Mouse (Mus musculus) liver, embryonic 14.5 days (tissue): Measurements from ENCODE around the gene Mdga2. TPM values are rescaled to one million over a fixed set of nuclear protein-coding genes. Genes with fewer than 3 reads are reported as not detected.

Source experiments
- ATAC-seq: fragments of 200-750 bp; cut with Nextera tagmentation; 2 replicates; pipeline ENCODE4 v1.8.0; 2017; ENCODE audit warnings: moderate number of reproducible peaks, mild to moderate bottlenecking, moderate library complexity; ENCODE audit not compliant: insufficient read depth
- DNase-seq, 3 experiments: peaks; one replicate each; pipeline ENCODE4 v3.0.0-alpha.2; 2012 to 2013; ENCODE audit warnings: low read depth in 3 of 3, low spot score in 3 of 3
- H3K27ac ChIP-seq: fragments of 300-500 bp; sonication (generic); 2 replicates; pipeline ENCODE4 v1.5.1; 2014; ENCODE audit warnings: moderate library complexity, mild to moderate bottlenecking, control low read depth, inconsistent platforms
- H3K27me3 ChIP-seq: fragments of 300-500 bp; sonication (generic); 2 replicates; pipeline ENCODE4 v1.6.1; 2014; ENCODE audit warnings: mild to moderate bottlenecking, low read length, moderate library complexity; ENCODE audit not compliant: control insufficient read depth, insufficient read depth
- H3K36me3 ChIP-seq: fragments of 300-500 bp; sonication (generic); replicated peaks from 2 replicates; pipeline ENCODE4 v1.6.1; 2014; ENCODE audit warnings: low read depth; ENCODE audit not compliant: control insufficient read depth, insufficient read depth
- H3K4me1 ChIP-seq, 2 experiments: fragments of 200-500 bp in 1 of 2; fragments of 300-500 bp in 1 of 2; sonication (generic) in 1 of 2; replicated peaks; 2 replicates each; pipeline ENCODE4 v1.6.1; 2012 to 2014; ENCODE audit warnings: antibody characterized with exemption in 1 of 2, inconsistent platforms in 1 of 2, low read length in 1 of 2; ENCODE audit not compliant: control insufficient read depth in 2 of 2, insufficient read depth in 2 of 2
- H3K4me2 ChIP-seq: fragments of 300-500 bp; sonication (generic); 2 replicates; pipeline ENCODE4 v1.6.1; 2014; ENCODE audit warnings: low read depth, mild to moderate bottlenecking, control low read depth, moderate library complexity
- H3K4me3 ChIP-seq, 2 experiments: fragments of 200-500 bp in 1 of 2; fragments of 300-500 bp in 1 of 2; sonication (generic) in 1 of 2; 2 replicates each; pipeline ENCODE4 v1.5.1; 2012 to 2014; ENCODE audit warnings: low read depth in 2 of 2, low read length in 2 of 2, mild to moderate bottlenecking in 2 of 2, control low read depth in 1 of 2, inconsistent platforms in 1 of 2, moderate library complexity in 1 of 2; ENCODE audit not compliant: insufficient read depth in 1 of 2
- H3K9ac ChIP-seq: fragments of 300-500 bp; sonication (generic); replicated peaks from 2 replicates; pipeline ENCODE4 v1.6.1; 2014; ENCODE audit warnings: mild to moderate bottlenecking, control low read depth, moderate library complexity
- H3K9me3 ChIP-seq: fragments of 300-500 bp; sonication (generic); 2 replicates; pipeline ENCODE4 v1.6.1; 2016; ENCODE audit warnings: low read length, mixed read lengths; ENCODE audit not compliant: control insufficient read depth
- CTCF ChIP-seq: IDR thresholded peaks from 2 replicates; pipeline ENCODE4 v1.5.1; 2016; ENCODE audit warnings: antibody characterized with exemption, low read depth, control low read depth
- EP300 ChIP-seq: IDR thresholded peaks from 2 replicates; pipeline ENCODE4 v1.6.1; 2016; ENCODE audit warnings: antibody characterized with exemption, low read depth
- WGBS: fragments of 180-500 bp; shearing (Covaris S2); extraction: QIAGEN DNeasy Blood & Tissue Kit; methylation state at CpG from one replicate; pipeline ENCODE4 v1.1.7; 2014; ENCODE audit not compliant: insufficient replicate concordance; 5-methylcytosine and 5-hydroxymethylcytosine counted together
- polyA plus RNA-seq, 2 experiments: library from polyadenylated mRNA; depleted of rRNA in 1 of 2; stranded (reverse) in 1 of 2; unstranded in 1 of 2; fragments of >200 nt; fragmentation: Nextera tagmentation in 1 of 2; extraction: Ambion mirVana in 1 of 2; gene quantifications; 2 replicates each; pipeline versions ENCODE4 v1.2.1 to v1.2.3; 2012 to 2014

Mdga2 gene
- polyA plus RNA-seq, 2 experiments = 0.02 TPM; not detected in 1

DNA sequence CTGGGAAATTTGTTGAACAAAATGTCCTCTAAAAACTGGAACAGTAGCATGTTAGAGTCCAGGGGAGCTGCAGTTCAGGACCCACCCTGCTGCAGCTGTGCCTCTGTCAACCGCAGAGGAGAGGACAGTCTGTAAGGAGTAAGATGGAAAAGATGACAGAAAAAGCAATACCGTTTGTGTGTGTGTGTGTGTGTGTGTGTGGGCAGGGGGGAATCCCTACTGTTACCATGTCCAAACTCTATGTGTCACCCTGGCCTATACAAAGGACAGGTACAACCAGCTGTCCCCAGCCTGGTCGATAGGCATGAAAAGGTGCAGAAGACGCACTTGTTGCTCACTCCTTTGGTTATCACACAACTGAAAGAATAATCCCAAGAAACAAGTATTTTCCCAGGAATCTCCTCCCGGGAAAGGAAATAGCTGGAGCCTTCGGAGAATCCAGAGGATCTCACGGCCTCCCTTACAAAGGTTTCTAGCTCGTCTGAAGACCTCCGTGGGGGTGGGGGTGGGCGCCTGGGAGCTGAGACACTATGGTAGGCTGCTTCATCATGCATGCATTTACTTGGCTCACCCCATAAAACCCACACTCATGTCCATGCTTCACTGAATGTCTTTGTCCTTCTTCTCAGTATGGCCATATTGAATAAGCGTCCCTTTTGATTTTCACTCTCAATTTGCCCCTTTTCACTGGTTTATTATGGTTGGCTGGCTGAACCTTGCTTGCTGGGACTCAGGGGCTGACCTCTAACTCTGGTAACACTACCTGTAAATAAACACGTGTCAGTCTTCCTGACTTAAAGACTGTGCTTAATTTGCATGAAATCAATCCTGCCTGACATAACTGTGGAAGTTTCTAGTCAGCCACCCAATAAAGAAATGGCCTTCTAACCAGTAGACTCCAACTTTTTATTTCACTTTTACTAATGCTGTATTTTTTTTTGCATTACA lies 573.5 kb downstream of the Mdga2 start:
- Histone ChIP-seq H3K27ac (no peak overlapping the region), H3K4me1 (no peaks in the 10 kb centered on the region), H3K36me3 (no peaks in the 10 kb centered on the region), H3K4me3 (no peak overlapping the region), H3K9me3 (no peaks in the 10 kb centered on the region), H3K9ac (no peak overlapping the region), H3K4me2 (no peak overlapping the region), H3K27me3 (no peaks in the 10 kb centered on the region)
- DNase-seq (no peak), ATAC-seq (no peak)
- 68% methylated on average over 12 of the region's 12 CpGs for WGBS
- TF ChIP-seq EP300 = no peak
- no peak for TF ChIP-seq CTCF

- Histone ChIP-seq H3K4me2 (no peak overlapping the region), H3K9me3 (no peaks in the 10 kb centered on the region), H3K27me3 (no peaks in the 10 kb centered on the region), H3K36me3 (no peaks in the 10 kb centered on the region), H3K9ac (no peak overlapping the region), H3K4me3 (no peak overlapping the region), H3K27ac (no peak overlapping the region), H3K4me1 (no peaks in the 10 kb centered on the region)
- 41% methylated on average over 1 of the region's 1 CpGs for WGBS
- ATAC-seq = no peak
- TF ChIP-seq EP300 (no peak), CTCF (no peak)
- no peak for DNase-seq
Observed at GRCm38 (mm10) chr12:66640408-66640807, 581.9 kb downstream of the Mdga2 start.

DNA sequence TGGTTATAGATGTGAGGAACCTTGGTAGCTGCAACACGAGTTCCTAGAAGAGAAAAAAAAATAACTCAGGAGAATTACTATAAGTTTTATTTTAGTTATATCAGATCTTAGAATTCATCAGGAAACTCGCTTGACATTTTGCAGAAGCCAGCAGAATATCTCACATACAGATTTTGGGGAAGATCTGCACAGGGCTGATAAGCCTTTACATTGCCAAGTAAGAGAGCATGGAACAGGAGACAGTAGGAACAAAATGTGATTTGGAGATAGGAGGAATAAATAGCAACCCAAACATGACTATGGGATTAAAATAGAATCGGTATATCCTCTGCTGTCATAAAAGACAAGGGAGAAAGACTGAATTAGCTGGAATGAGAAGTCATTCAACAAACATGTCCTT lies 602.4 kb downstream of the Mdga2 start:
- no peak for ATAC-seq

DNA sequence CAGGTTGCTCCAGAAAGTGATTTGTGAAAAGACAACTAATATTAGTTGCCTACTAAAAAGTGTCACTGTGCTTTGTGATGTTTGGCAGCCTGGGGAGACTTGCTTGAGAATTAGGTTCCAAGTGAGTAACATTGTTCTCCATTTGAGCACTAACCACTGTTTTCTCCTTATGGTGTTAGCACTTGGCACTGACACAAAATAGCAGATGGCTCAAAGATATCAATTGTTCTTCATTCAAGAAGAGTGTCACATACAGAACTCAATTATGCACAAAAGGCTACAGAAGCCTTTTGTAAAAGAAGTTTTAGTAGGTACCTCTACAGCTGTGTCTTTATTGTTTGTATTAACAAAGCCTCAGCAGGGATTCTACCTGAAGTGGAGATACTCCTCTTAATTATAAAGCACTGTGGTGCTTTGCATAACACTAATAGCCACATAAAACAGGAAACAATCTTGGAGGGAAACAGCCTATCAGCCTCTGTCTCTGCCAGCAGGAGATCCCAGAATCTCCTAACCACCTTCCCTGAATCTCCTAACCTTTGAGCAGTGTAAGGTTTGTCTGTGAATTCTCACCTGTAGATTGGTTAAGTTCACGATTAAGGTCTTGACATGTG lies 630.6 kb downstream of the Mdga2 start:
- no peak for DNase-seq
- no peak for ATAC-seq
- no peaks in the 10 kb centered on the region for H3K27me3 ChIP-seq
- H3K4me3 ChIP-seq = no peak overlapping the region
- WGBS = 47% methylated on average over 1 of the region's 1 CpGs
- H3K4me1 ChIP-seq = no peaks in the 10 kb centered on the region
- H3K9me3 ChIP-seq = no peaks in the 10 kb centered on the region
- no peak overlapping the region for H3K27ac ChIP-seq
- H3K36me3 ChIP-seq = no peaks in the 10 kb centered on the region
- H3K4me2 ChIP-seq = no peak overlapping the region
- TF ChIP-seq EP300 (no peak), CTCF (no peak)
- no peak overlapping the region for H3K9ac ChIP-seq

More for the DNA sequence above, 602.4 kb downstream of the Mdga2 start:
- H3K4me1 ChIP-seq = no peaks in the 10 kb centered on the region
- no peak overlapping the region for H3K4me3 ChIP-seq
- no peak overlapping the region for H3K9ac ChIP-seq
- TF ChIP-seq CTCF (no peak), EP300 (no peak)
- no peak for DNase-seq
- 24% methylated on average over 3 of the region's 3 CpGs for WGBS
- H3K36me3 ChIP-seq = no peaks in the 10 kb centered on the region
- no peaks in the 10 kb centered on the region for H3K9me3 ChIP-seq
- no peaks in the 10 kb centered on the region for H3K27me3 ChIP-seq
- no peak overlapping the region for H3K27ac ChIP-seq
- H3K4me2 ChIP-seq = no peak overlapping the region

- 64% methylated on average over 1 of the region's 1 CpGs for WGBS
- H3K36me3 ChIP-seq = no peaks in the 10 kb centered on the region
Observed at GRCm38 (mm10) chr12:66565396-66565795, 657.0 kb downstream of the Mdga2 start.

More at GRCm38 (mm10) chr12:66565396-66565795, 657.0 kb downstream of the Mdga2 start:
- no peak for ATAC-seq
- Histone ChIP-seq H3K4me3 (no peak overlapping the region), H3K9me3 (no peaks in the 10 kb centered on the region), H3K4me2 (no peak overlapping the region), H3K9ac (no peak overlapping the region), H3K27ac (no peak overlapping the region), H3K4me1 (no peaks in the 10 kb centered on the region), H3K27me3 (no peaks in the 10 kb centered on the region)
- DNase-seq = no peak
- no peak for TF ChIP-seq EP300
- TF ChIP-seq CTCF = no peak
